In genomic region chr12:79984985-79985747, GRCm38 (mm10) we compare ENCODE assay signal across 16 mouse cellular contexts.
DNase-seq lines count a peak whose midpoint lies in the region; ATAC-seq lines count a peak whose summit lies in the region.
"Had no signal": no experiment of that assay in that cellular context is flagged by ENCODE, and none has a peak within 500 bp of the region (broad histone marks: within the 10 kb centered on the region; RNA-seq: fewer than 3 reads in every experiment).

No protein-coding gene starts in this region.

- H3K27ac ChIP-seq in kidney, embryonic 14.5 days (ENCODE audit: low read depth, low read length) = peak overlapping the region; percentile 42; the same call in 1 of the 2 replicates
- H3K27ac ChIP-seq in kidney, embryonic 16.5 days (ENCODE audit: low read length) = no peak overlapping the region
- peak overlapping the region; percentile 67 for H3K27ac ChIP-seq in heart, embryonic 15.5 days
- peak overlapping the region; percentile 78 for H3K27ac ChIP-seq in liver, embryonic 15.5 days (replicated peaks)
- H3K27ac ChIP-seq in hindbrain, embryonic 14.5 days = no peak overlapping the region
- no peak overlapping the region for H3K27ac ChIP-seq in forebrain, embryonic 14.5 days (ENCODE audit: low read depth, low read length)
- H3K27ac ChIP-seq: forebrain, embryonic 12.5 days had no signal

- H3K4me1 ChIP-seq in kidney, embryonic 14.5 days (ENCODE audit: control insufficient read depth, insufficient read depth, low read length) = peaks cover 21% of the 10 kb centered on the region; the same call in 1 of the 2 replicates
- H3K4me1 ChIP-seq in kidney, embryonic 16.5 days (ENCODE audit: insufficient read depth, low read length) = peaks cover 35% of the 10 kb centered on the region
- peaks cover 65% of the 10 kb centered on the region for H3K4me1 ChIP-seq in heart, embryonic 15.5 days (replicated peaks)
- peaks cover 92% of the 10 kb centered on the region for H3K4me1 ChIP-seq in liver, embryonic 15.5 days (replicated peaks)
- H3K4me1 ChIP-seq in hindbrain, embryonic 14.5 days (replicated peaks; ENCODE audit: control insufficient read depth, insufficient read depth, low read length) = peaks cover 18% of the 10 kb centered on the region
- H3K4me1 ChIP-seq in forebrain, embryonic 14.5 days (ENCODE audit: control insufficient read depth, insufficient read depth, low read length) = peaks cover 14% of the 10 kb centered on the region

- H3K9ac ChIP-seq in kidney, embryonic 14.5 days (ENCODE audit: low read depth, low read length) = no peak overlapping the region
- H3K9ac ChIP-seq in kidney, embryonic 16.5 days (replicated peaks; ENCODE audit: low read length) = no peak overlapping the region
- H3K9ac ChIP-seq in heart, embryonic 15.5 days = no peak overlapping the region
- H3K9ac ChIP-seq in liver, embryonic 15.5 days = no peak overlapping the region
- no peak overlapping the region for H3K9ac ChIP-seq in hindbrain, embryonic 14.5 days
- no peak overlapping the region for H3K9ac ChIP-seq in forebrain, embryonic 14.5 days (ENCODE audit: low read length)
- H3K9ac ChIP-seq: forebrain, embryonic 12.5 days had no signal

- H3K4me3 ChIP-seq in kidney, embryonic 14.5 days (ENCODE audit: low read length) = no peak overlapping the region
- H3K4me3 ChIP-seq in kidney, embryonic 16.5 days (ENCODE audit: low read length) = no peak overlapping the region
- no peak overlapping the region for H3K4me3 ChIP-seq in heart, embryonic 15.5 days
- H3K4me3 ChIP-seq in liver, embryonic 15.5 days (replicated peaks) = no peak overlapping the region
- no peak overlapping the region for H3K4me3 ChIP-seq in hindbrain, embryonic 14.5 days (replicated peaks; ENCODE audit: low read length)
- H3K4me3 ChIP-seq in forebrain, embryonic 14.5 days (ENCODE audit: low read depth, low read length) = no peak overlapping the region
- H3K4me3 ChIP-seq: forebrain, embryonic 12.5 days had no signal

- no peak overlapping the region for H3K4me2 ChIP-seq in kidney, embryonic 14.5 days (replicated peaks; ENCODE audit: low read depth, low read length)
- H3K4me2 ChIP-seq in kidney, embryonic 16.5 days (replicated peaks; ENCODE audit: low read depth, low read length) = no peak overlapping the region
- no peak overlapping the region for H3K4me2 ChIP-seq in heart, embryonic 15.5 days
- H3K4me2 ChIP-seq in liver, embryonic 15.5 days = peak overlapping the region; percentile 1; the same call in 1 of the 2 replicates
- no peak overlapping the region for H3K4me2 ChIP-seq in hindbrain, embryonic 14.5 days (replicated peaks)
- H3K4me2 ChIP-seq in forebrain, embryonic 14.5 days (ENCODE audit: low read length) = no peak overlapping the region
- H3K4me2 ChIP-seq: forebrain, embryonic 12.5 days had no signal

- no peaks in the 10 kb centered on the region for H3K36me3 ChIP-seq in kidney, embryonic 14.5 days (ENCODE audit: control insufficient read depth, insufficient read depth, low read length)
- no peaks in the 10 kb centered on the region for H3K36me3 ChIP-seq in kidney, embryonic 16.5 days (ENCODE audit: insufficient read depth, low read length)
- no peaks in the 10 kb centered on the region for H3K36me3 ChIP-seq in heart, embryonic 15.5 days
- H3K36me3 ChIP-seq in liver, embryonic 15.5 days (replicated peaks) = no peaks in the 10 kb centered on the region
- H3K36me3 ChIP-seq in hindbrain, embryonic 14.5 days (replicated peaks; ENCODE audit: control insufficient read depth, insufficient read depth) = no peaks in the 10 kb centered on the region
- H3K36me3 ChIP-seq in forebrain, embryonic 14.5 days (ENCODE audit: control insufficient read depth, insufficient read depth, low read length) = no peaks in the 10 kb centered on the region
- H3K36me3 ChIP-seq: forebrain, embryonic 12.5 days had no signal

- ATAC-seq in kidney, embryonic 14.5 days (ENCODE audit: low FRiP score, low TSS enrichment) = no peak
- no peak for ATAC-seq in kidney, embryonic 16.5 days (ENCODE audit: low FRiP score, low TSS enrichment)
- ATAC-seq in heart, embryonic 15.5 days (replicated peaks; ENCODE audit: insufficient number of reproducible peaks, insufficient read depth, low FRiP score, low read depth) = no peak; the same call in 1 of the 2 replicates
- peak; percentile 47; the same call in 1 of the 2 replicates for ATAC-seq in liver, embryonic 15.5 days (ENCODE audit: insufficient read depth)
- ATAC-seq in hindbrain, embryonic 14.5 days (ENCODE audit: low FRiP score) = no peak
- ATAC-seq in forebrain, embryonic 14.5 days = no peak

- no peaks in the 10 kb centered on the region for H3K27me3 ChIP-seq in kidney, embryonic 14.5 days (ENCODE audit: control insufficient read depth, insufficient read depth, low read length)
- H3K27me3 ChIP-seq in kidney, embryonic 16.5 days (ENCODE audit: insufficient read depth, low read length) = no peaks in the 10 kb centered on the region
- H3K27me3 ChIP-seq in heart, embryonic 15.5 days = no peaks in the 10 kb centered on the region
- H3K27me3 ChIP-seq in liver, embryonic 15.5 days = no peaks in the 10 kb centered on the region
- H3K27me3 ChIP-seq in hindbrain, embryonic 14.5 days (ENCODE audit: control insufficient read depth, insufficient read depth, low read length) = no peaks in the 10 kb centered on the region
- no peaks in the 10 kb centered on the region for H3K27me3 ChIP-seq in forebrain, embryonic 14.5 days (replicated peaks; ENCODE audit: control insufficient read depth, insufficient read depth, low read length)
- H3K27me3 ChIP-seq: forebrain, embryonic 12.5 days had no signal

- no peaks in the 10 kb centered on the region for H3K9me3 ChIP-seq in kidney, embryonic 14.5 days (ENCODE audit: control insufficient read depth, low read length)
- H3K9me3 ChIP-seq in kidney, embryonic 16.5 days (ENCODE audit: low read length) = no peaks in the 10 kb centered on the region
- H3K9me3 ChIP-seq in heart, embryonic 15.5 days (replicated peaks) = no peaks in the 10 kb centered on the region
- no peaks in the 10 kb centered on the region for H3K9me3 ChIP-seq in liver, embryonic 15.5 days (replicated peaks)
- no peaks in the 10 kb centered on the region for H3K9me3 ChIP-seq in hindbrain, embryonic 14.5 days (ENCODE audit: control insufficient read depth, low read length)
- no peaks in the 10 kb centered on the region for H3K9me3 ChIP-seq in forebrain, embryonic 14.5 days (replicated peaks; ENCODE audit: control insufficient read depth, low read length)
- H3K9me3 ChIP-seq: forebrain, embryonic 12.5 days had no signal

- WGBS in kidney, embryonic 14.5 days = 82% methylated on average over 5 of the region's 5 CpGs
- WGBS in kidney, embryonic 16.5 days = 84% methylated on average over 5 of the region's 5 CpGs
- WGBS in heart, embryonic 15.5 days = 43% methylated on average over 5 of the region's 5 CpGs
- WGBS in liver, embryonic 15.5 days (ENCODE audit: insufficient replicate concordance) = 23% methylated on average over 5 of the region's 5 CpGs
- WGBS in hindbrain, embryonic 14.5 days = 92% methylated on average over 5 of the region's 5 CpGs
- 91% methylated on average over 5 of the region's 5 CpGs for WGBS in forebrain, embryonic 14.5 days

- DNase-seq in c-Kit-positive CD71-positive TER-119-positive erythroid progenitor cells, embryonic 14.5 days (ENCODE audit: low spot score) = peak; percentile 40
- no peak for DNase-seq in layer of hippocampus, adult 18-20 months (ENCODE audit: low spot score in 2 of 2)
- DNase-seq in hindbrain, embryonic 14.5 days (ENCODE audit: low spot score) = no peak
- DNase-seq in forebrain, embryonic 14.5 days (ENCODE audit: low spot score) = no peak
- DNase-seq: adrenal gland, postnatal 25 days; cerebellum, adult 11-12 months; embryo, embryonic 11 days; gastrocnemius, postnatal 14 days; kidney, postnatal 4 days; lung, adult 2 months; right cerebral cortex, adult 18-20 months had no signal

Comparison
In these comparisons a context has a peak if more than half of its experiments do, and no peak if none do; other contexts are left out.
1. H3K27ac ChIP-seq: peak in kidney, embryonic 14.5 days (single experiment), heart, embryonic 15.5 days (single experiment) and liver, embryonic 15.5 days (single experiment); none in kidney, embryonic 16.5 days (single experiment), hindbrain, embryonic 14.5 days (single experiment) and forebrain, embryonic 14.5 days (single experiment).